8 mouse cellular contexts compared by ENCODE assay signal in genomic region chr15:103061131-103061825, GRCm38 (mm10). TPM values are rescaled to one million over a fixed set of nuclear protein-coding genes. Genes with fewer than 3 reads are reported as not detected.
A peak's percentile ranks its signal among the peaks of the same experiment; 100 is the strongest.
DNase-seq lines count a peak whose midpoint lies in the region; ATAC-seq lines count a peak whose summit lies in the region.

No protein-coding gene starts in this region.

- no peak overlapping the region for H3K4me2 ChIP-seq in forebrain, embryonic 11.5 days (ENCODE audit: low read depth, low read length, severe bottlenecking)
- H3K4me2 ChIP-seq in forebrain, embryonic 16.5 days (ENCODE audit: low read length): no peak overlapping the region
- H3K4me2 ChIP-seq in hindbrain, embryonic 15.5 days: peak overlapping the region; percentile 51

- no peak overlapping the region for H3K9ac ChIP-seq in forebrain, embryonic 11.5 days (ENCODE audit: low read length)
- no peak overlapping the region for H3K9ac ChIP-seq in forebrain, embryonic 16.5 days (replicated peaks; ENCODE audit: low read depth, low read length)
- peak overlapping the region; percentile 3; the same call in 1 of the 2 replicates for H3K9ac ChIP-seq in hindbrain, embryonic 15.5 days

- H3K4me1 ChIP-seq in forebrain, embryonic 11.5 days (replicated peaks; ENCODE audit: control insufficient read depth, insufficient read depth, low read length): 0 out of 2 replicates have a peak, but pooled peaks cover 2% of the 10 kb centered on the region
- no peaks in the 10 kb centered on the region for H3K4me1 ChIP-seq in forebrain, embryonic 16.5 days (replicated peaks; ENCODE audit: control insufficient read depth, insufficient read depth, low read length)
- H3K4me1 ChIP-seq in hindbrain, embryonic 15.5 days (replicated peaks): peaks cover 21% of the 10 kb centered on the region

- peak; percentile 56 for DNase-seq in forebrain, embryonic 11.5 days (ENCODE audit: low spot score)
- DNase-seq in adrenal gland, adult 2 months: peak; percentile 69
- DNase-seq in liver: peak; percentile 25
- DNase-seq in spleen, adult 18-20 months: no peak
- DNase-seq in cerebellum, adult 9-10 months: no peak
- no peak for DNase-seq in layer of hippocampus, adult 9-10 months (ENCODE audit: low spot score)

- H3K9me3 ChIP-seq in forebrain, embryonic 11.5 days (ENCODE audit: control insufficient read depth, low read length): no peaks in the 10 kb centered on the region
- H3K9me3 ChIP-seq in forebrain, embryonic 16.5 days (ENCODE audit: control insufficient read depth, low read length): no peaks in the 10 kb centered on the region
- no peaks in the 10 kb centered on the region for H3K9me3 ChIP-seq in hindbrain, embryonic 15.5 days

- no peak overlapping the region for H3K27ac ChIP-seq in forebrain, embryonic 11.5 days (ENCODE audit: low read depth, low read length)
- H3K27ac ChIP-seq in forebrain, embryonic 16.5 days (ENCODE audit: low read length): no peak overlapping the region
- peak overlapping the region; percentile 85 for H3K27ac ChIP-seq in hindbrain, embryonic 15.5 days (replicated peaks)

- H3K27me3 ChIP-seq in forebrain, embryonic 11.5 days (ENCODE audit: control insufficient read depth, insufficient read depth, low read length): peaks cover 91% of the 10 kb centered on the region
- H3K27me3 ChIP-seq in forebrain, embryonic 16.5 days (replicated peaks; ENCODE audit: control insufficient read depth, insufficient read depth, low read length): peaks cover 86% of the 10 kb centered on the region
- H3K27me3 ChIP-seq in hindbrain, embryonic 15.5 days: peaks cover 55% of the 10 kb centered on the region

- no peak for ATAC-seq in forebrain, embryonic 11.5 days (replicated peaks; ENCODE audit: low FRiP score)
- ATAC-seq in forebrain, embryonic 16.5 days: no peak
- 0 out of 2 replicates have a peak, but pooled peaks have one; percentile 23 for ATAC-seq in hindbrain, embryonic 15.5 days (ENCODE audit: low FRiP score, low read depth)

- WGBS in forebrain, embryonic 11.5 days: under 1% methylated on average over 30 of the region's 30 CpGs
- WGBS in forebrain, embryonic 16.5 days: under 1% methylated on average over 30 of the region's 30 CpGs
- WGBS in hindbrain, embryonic 15.5 days: 1% methylated on average over 30 of the region's 30 CpGs

- no peak overlapping the region for H3K4me3 ChIP-seq in forebrain, embryonic 11.5 days (ENCODE audit: low read depth, low read length)
- H3K4me3 ChIP-seq in forebrain, embryonic 16.5 days (replicated peaks; ENCODE audit: low read length): no peak overlapping the region
- peak overlapping the region; percentile 30; the same call in 1 of the 2 replicates for H3K4me3 ChIP-seq in hindbrain, embryonic 15.5 days

- H3K36me3 ChIP-seq in forebrain, embryonic 11.5 days (ENCODE audit: control insufficient read depth, insufficient read depth, low read length): no peaks in the 10 kb centered on the region
- no peaks in the 10 kb centered on the region for H3K36me3 ChIP-seq in forebrain, embryonic 16.5 days (ENCODE audit: control insufficient read depth, insufficient read depth)
- no peaks in the 10 kb centered on the region for H3K36me3 ChIP-seq in hindbrain, embryonic 15.5 days

RNA-seq across cellular contexts. Expression of gene Hoxc4, which starts 42.5 kb away (rescaled TPM):
- polyA plus RNA-seq in forebrain, embryonic 11.5 days (2014; fragmentation: Nextera tagmentation; extraction: Ambion mirVana): not detected in 2 replicates
- not detected in 2 replicates for polyA plus RNA-seq in forebrain, embryonic 16.5 days (2015; fragmentation: Nextera tagmentation; extraction: Ambion mirVana)
- total RNA-seq in adrenal gland, adult 2 months (2021): 10 to 100 TPM in 1 of 2 experiments, 1 to 10 TPM in 1; 5.1 to 12.4 TPM
- 8.8 and 9.6 TPM in 2 replicates for polyA plus RNA-seq in adrenal gland, adult 2 months (2012; rRNA removed)
- polyA plus RNA-seq in hindbrain, embryonic 15.5 days (2015; fragmentation: Nextera tagmentation; extraction: Ambion mirVana): 56.8 and 63.8 TPM in 2 replicates

Comparison
In these comparisons a context has a peak if more than half of its experiments do, and no peak if none do; other contexts are left out.
1. DNase-seq: peak in forebrain, embryonic 11.5 days (single experiment), adrenal gland, adult 2 months (single experiment) and liver (single experiment); none in spleen, adult 18-20 months (0 of 2), cerebellum, adult 9-10 months (single experiment) and layer of hippocampus, adult 9-10 months (single experiment).